Mouse (Mus musculus) left cerebral cortex, adult 2 months (tissue): ENCODE measurements around the gene Olfr1462. TPM values are rescaled to one million over a fixed set of nuclear protein-coding genes. Genes with fewer than 3 reads are reported as not detected.

Source experiments
- DNase-seq, 2 experiments: peaks; one replicate each; pipeline ENCODE4 v3.0.0; 2021 to 2022; ENCODE audit warnings: low spot score in 2 of 2, mixed read lengths in 1 of 2; ENCODE audit errors: extremely low spot score in 1 of 2
- H3K27ac ChIP-seq: fragments of 200-600 bp; 2 replicates; pipeline ENCODE4 v1.8.1; 2022
- H3K4me3 ChIP-seq: fragments of 200-600 bp; 2 replicates; pipeline ENCODE4 v1.8.1; 2022
- CTCF ChIP-seq: fragments of 200-600 bp; IDR thresholded peaks from 2 replicates; pipeline ENCODE4 v1.8.1; 2022; ENCODE audit warnings: antibody characterized with exemption, mild to moderate bottlenecking, moderate library complexity
- intact Hi-C: fragments of 180-260 bp; cut with DNase I; formaldehyde crosslinking; loops from one replicate; pipeline ENCODE4 v1.15.1; 2025
- long read RNA-seq, 2 experiments: library from polyadenylated mRNA; stranded (forward); transcript quantifications; one replicate each; pipeline ENCODE4 v2.0.0; 2021; ENCODE audit warnings: borderline mapping rate in 2 of 2
- total RNA-seq, 2 experiments: library from RNA; stranded (reverse); gene quantifications; 2 replicates each; pipeline ENCODE4 v1.2.3; 2021

The Olfr1462 gene
- total RNA-seq, result not detected
- long read RNA-seq, experiment 1, result 0 reads
- long read RNA-seq, experiment 2, result 0 reads

DNA sequence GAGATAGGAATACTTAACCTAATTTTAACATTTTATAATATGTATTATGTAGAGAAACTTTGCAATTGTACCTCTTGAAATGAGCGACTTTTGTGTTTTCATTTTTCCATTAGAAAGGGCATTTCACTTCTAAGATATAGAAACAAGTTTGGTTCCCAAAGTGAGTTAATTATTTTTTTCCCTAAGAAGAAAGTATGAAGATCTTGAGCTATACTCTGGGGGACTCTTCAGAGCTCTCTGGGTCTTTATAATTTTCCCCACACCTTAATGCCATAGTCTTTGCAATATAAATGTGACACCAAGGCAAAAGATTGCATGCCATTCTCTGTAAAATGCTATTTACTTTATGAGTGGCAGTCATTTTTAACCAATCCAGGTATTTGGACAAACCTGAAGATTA is at the start of gene Olfr1462:
TSS of gene Olfr1462 (plus strand) at position 301 of the 400 bp plus-strand sequence.
- H3K27ac ChIP-seq, result no peak within 1 kb of the TSS
- DNase-seq, result no peak
- no peak within 1 kb of the TSS for H3K4me3 ChIP-seq
- intact Hi-C loops, result no loop called here
- TF ChIP-seq CTCF, result no peak

DNA sequence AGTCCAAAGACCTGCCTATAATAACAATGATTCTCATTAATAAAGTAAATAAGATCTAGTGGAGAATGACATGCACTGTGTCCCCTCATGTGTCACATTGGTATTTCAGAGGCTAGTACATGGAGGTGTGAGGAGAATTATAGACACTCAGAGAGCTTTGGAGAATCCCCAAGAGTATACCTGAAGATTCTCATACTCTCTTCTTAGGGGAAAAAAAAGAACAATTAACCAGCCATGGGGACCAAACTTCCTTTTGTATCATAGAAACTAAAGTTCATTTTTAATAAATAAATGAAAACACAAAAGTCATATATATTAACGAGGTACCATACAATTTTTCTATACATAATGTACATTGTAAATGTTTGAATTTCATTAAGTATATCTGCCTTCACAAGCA is 36.1 kb upstream of the Olfr1462 start, which contains the start of gene Olfr1459:
TSS of gene Olfr1459 (minus strand) at position 101 of the 400 bp plus-strand sequence.
- intact Hi-C loops, result no loop called here
- TF ChIP-seq CTCF, result no peak
- H3K4me3 ChIP-seq, result no peak within 1 kb of the TSS
- H3K27ac ChIP-seq, result no peak within 1 kb of the TSS
- DNase-seq, result no peak

DNA sequence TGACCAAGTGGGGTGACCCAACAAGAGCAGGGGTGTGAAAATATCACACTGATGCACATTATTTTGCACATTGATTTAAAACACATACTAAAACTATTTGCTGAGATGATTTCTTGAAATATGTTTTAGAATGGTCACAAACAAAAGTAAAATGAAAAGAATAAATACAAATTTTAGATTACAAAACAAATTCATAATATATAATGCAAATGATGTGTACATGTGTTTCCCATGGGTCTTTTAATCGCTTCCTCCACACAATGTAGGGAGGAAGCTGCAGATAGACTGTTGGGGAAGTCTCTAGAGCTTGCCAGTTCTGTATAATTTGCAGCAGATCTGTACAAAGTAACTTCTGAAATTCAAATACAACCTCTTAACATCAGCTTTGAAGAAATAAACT is 22.8 kb upstream of the Olfr1462 start, which contains the start of gene Olfr1461:
TSS of gene Olfr1461 (plus strand) at position 301 of the 400 bp plus-strand sequence.
- DNase-seq, result no peak
- intact Hi-C loops, result no loop called here

DNA sequence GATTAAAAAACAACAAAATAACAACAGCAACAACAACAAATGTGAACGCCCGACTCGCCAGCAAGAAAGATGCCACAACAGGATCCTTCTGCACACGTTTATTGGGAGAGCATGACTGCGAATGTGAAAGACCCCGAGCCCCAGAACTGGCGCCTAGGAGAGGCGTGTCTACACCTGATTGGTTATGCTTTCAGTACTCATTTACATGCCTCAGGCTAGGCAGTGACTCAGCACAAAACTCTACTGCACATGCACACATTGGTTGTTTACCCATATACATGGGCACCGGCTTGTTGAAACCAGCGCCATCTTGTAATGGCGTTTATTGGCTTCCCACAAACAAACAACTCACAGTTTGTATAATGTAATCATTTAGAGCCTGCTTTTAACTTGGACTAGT is 36.1 kb downstream of the Olfr1462 start:
- TF ChIP-seq CTCF, result no peak

More for the DNA sequence above, 22.8 kb upstream of the Olfr1462 start, which contains the start of gene Olfr1461:
- Histone ChIP-seq H3K27ac (no peak within 1 kb of the TSS), H3K4me3 (no peak within 1 kb of the TSS)
- TF ChIP-seq CTCF, result no peak

DNA sequence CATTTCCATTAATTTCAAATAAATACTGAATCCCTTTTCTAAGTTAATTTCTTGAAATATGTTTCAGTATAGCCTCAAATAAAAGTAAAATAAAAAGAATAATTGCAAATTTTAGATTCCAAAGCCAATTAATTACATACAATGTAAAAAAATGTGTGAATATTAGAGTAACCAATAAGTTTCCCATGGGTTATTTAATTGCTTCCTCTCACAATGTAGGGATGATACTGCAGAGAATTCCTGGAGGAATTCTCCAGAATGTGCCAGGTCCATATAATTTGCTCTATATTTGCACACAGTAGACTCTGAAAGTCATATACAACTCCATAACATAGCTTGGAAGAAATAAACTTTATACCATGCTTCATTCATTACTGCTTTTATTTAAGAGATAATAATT is 45.5 kb downstream of the Olfr1462 start, which contains the start of gene Olfr1463:
TSS of gene Olfr1463 (plus strand) at position 301 of the 400 bp plus-strand sequence.
- H3K27ac ChIP-seq, result no peak within 1 kb of the TSS
- no peak within 1 kb of the TSS for H3K4me3 ChIP-seq
- intact Hi-C loops, result no loop called here
- DNase-seq, result no peak
- TF ChIP-seq CTCF, result no peak

More for the DNA sequence above, 36.1 kb downstream of the Olfr1462 start:
- DNase-seq, result no peak
- no peak overlapping the region for H3K4me3 ChIP-seq
- H3K27ac ChIP-seq, result no peak overlapping the region
- intact Hi-C loops, result no loop called here

Other genes starting within 250 kb of the Olfr1462 start
- not detected for gene Olfr1450, start 235.5 kb upstream of the Olfr1462 start, total RNA-seq
- not detected for gene Olfr1451, start 190.7 kb upstream of the Olfr1462 start, total RNA-seq
- gene Olfr1453, start 157.4 kb upstream of the Olfr1462 start, total RNA-seq, result not detected
- not detected for gene Olfr1454, start 125.1 kb upstream of the Olfr1462 start, total RNA-seq
- not detected for gene Olfr1457, start 87.8 kb upstream of the Olfr1462 start, total RNA-seq
- gene Olfr1458, start 79.0 kb upstream of the Olfr1462 start, total RNA-seq, result not detected
- under 1 TPM; 0.16 to 0.19 TPM for gene Olfr1459, start 36.2 kb upstream of the Olfr1462 start, total RNA-seq
- gene Olfr1461, start 22.7 kb upstream of the Olfr1462 start, total RNA-seq, result not detected
- gene Olfr1463, start 45.6 kb downstream of the Olfr1462 start, total RNA-seq, result not detected
- not detected for gene Olfr1465, start 129.8 kb downstream of the Olfr1462 start, total RNA-seq
- gene Olfr1466, start 153.1 kb downstream of the Olfr1462 start, total RNA-seq, result not detected
- gene Olfr1467, start 176.5 kb downstream of the Olfr1462 start, total RNA-seq, result not detected
- not detected for gene Olfr1469, start 222.1 kb downstream of the Olfr1462 start, total RNA-seq